Mouse (Mus musculus): ENCODE measurements around the gene Trappc3.
A peak's percentile ranks its signal among the peaks of the same experiment; 100 is the strongest.

Gene Trappc3

DNA sequence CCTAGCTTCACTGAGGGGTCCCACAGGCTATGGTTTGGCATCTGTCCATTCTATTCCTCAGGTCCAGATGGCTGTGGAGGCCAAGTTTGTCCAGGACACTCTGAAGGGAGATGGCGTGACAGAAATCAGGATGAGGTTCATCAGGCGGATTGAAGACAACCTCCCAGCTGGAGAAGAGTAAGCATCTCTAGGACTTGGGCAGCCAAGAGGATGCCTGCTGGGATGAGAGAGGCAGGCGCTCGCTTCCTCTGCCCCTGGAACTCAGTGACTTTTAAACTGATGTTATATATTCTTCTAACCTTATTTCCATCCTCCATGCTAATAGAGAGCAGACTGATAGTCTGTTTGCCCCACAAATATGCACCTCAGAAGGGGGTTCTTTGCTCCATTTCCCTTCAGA, 13.0 kb downstream of the Trappc3 start:
- ATAC-seq (ENCODE audit: insufficient number of reproducible peaks, low FRiP score, low TSS enrichment): 0 out of 2 replicates have a peak, but pooled peaks have one; percentile 22

GRCm38 (mm10) chr4:126275681-126276131, 13.6 kb downstream of the Trappc3 start:
- ATAC-seq (ENCODE audit: insufficient number of reproducible peaks, low FRiP score, low TSS enrichment): peak; percentile 29; the same call in 1 of the 2 replicates

DNA sequence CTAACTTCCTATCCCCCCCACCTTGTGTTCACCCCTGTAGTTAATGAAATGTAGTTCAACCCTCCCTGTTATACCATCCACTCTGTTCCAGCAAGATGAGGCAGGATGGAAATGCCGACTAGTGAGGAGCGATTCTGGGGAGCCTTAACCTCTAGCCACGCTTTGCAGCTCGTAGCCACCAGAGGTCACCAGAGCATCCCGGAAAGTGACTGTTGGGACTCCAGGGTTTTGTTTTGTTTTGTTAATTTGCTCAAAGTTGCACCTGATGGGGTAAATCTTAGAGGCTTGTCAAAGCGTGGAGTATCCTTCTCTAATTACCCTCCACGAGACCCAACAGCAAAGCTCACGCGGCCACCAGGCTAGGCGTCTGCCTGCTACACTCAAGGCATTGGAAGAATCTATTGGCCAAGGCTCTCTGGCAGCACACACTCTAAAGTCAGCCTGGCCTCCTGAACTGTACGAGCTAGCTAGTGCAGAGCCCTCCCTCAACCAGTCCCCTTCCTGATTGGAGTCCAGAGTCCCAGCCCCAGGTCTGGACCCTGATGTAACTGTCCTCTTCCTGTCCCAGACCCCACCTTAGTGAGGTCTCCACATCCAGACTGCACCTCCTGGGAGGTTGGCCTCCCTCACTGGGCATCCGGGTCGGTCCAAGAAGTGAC, 15.9 kb downstream of the Trappc3 start:
- no peak for ATAC-seq (ENCODE audit: insufficient number of reproducible peaks, low FRiP score, low TSS enrichment)

- no peak for ATAC-seq (ENCODE audit: insufficient number of reproducible peaks, low FRiP score, low TSS enrichment)
Observed at GRCm38 (mm10) chr4:126278565-126278915, 16.4 kb downstream of the Trappc3 start.

GRCm38 (mm10) chr4:126278961-126279360, 16.8 kb downstream of the Trappc3 start:
- ATAC-seq (ENCODE audit: insufficient number of reproducible peaks, low FRiP score, low TSS enrichment): no peak

- ATAC-seq (ENCODE audit: insufficient number of reproducible peaks, low FRiP score, low TSS enrichment): no peak
Observed at GRCm38 (mm10) chr4:126281706-126282105, 19.6 kb downstream of the Trappc3 start.

DNA sequence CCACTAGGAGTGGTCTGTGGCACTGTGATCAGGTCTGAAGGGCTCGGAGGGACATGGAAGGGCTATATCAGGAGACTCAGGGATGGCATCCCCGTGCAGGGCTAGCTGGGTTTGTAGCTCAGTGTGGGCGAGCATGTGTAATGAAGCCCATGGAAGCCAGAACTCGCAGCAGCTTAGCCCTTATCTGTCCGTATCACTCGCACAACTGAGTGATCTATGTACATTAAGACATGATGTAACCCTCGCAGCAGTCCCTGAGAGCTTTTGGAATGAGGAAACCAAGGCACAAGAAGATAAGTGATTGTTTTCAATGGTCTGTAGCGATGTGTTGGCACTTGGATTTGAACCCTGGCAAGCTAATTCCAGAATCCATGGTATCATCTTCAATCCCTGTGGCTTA, 21.5 kb downstream of the Trappc3 start:
- ATAC-seq (ENCODE audit: insufficient number of reproducible peaks, low FRiP score, low TSS enrichment): no peak

DNA sequence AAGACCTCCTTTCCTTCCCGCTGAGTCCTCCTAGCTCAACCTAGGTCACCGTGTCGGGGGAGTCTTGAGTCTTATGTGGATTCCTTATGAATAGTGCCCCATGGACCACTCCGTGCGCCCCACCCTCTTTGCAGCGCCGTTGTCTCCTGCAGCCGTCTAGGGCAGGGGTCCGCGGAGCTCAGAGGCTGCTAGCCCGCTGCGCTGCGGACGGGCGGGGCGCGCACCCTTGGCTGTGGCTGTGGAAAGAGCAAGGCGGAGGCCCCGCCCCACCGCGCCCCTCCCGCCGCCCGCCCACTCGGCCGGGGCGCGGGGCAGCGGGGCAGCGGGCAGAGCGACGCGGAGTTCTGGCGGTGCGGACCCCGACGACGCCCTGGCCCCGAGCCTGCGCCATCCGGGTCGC, 24.4 kb downstream of the Trappc3 start, which contains the start of gene Col8a2:
Gene Col8a2, plus strand, starts transcription at position 302 of the 400 bp plus-strand sequence.
- no peak for ATAC-seq (ENCODE audit: insufficient number of reproducible peaks, low FRiP score, low TSS enrichment)

GRCm38 (mm10) chr4:126287302-126287995, 25.3 kb downstream of the Trappc3 start:
- ATAC-seq (ENCODE audit: insufficient number of reproducible peaks, low FRiP score, low TSS enrichment): no peak

GRCm38 (mm10) chr4:126288085-126288666, 26.1 kb downstream of the Trappc3 start:
- ATAC-seq (ENCODE audit: insufficient number of reproducible peaks, low FRiP score, low TSS enrichment): no peak

DNA sequence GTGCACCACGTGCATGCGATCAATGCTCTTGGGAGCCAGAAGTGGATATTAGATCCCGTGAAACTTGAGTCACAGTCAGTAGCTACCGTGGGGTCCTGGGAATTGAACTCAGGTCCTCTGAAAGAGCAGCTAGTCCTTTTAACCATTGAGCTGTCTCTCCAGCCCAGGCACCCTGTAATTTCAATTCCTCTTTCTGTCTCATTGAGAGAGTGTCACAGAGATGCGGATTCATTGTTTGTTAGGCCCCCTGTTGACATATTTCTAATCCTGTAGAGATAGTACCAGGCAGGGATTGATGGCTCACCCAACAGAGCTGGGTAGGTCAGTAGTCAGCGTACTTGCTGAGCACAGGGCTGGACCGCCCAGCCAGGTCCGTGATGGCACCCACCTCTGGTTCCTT, 28.2 kb downstream of the Trappc3 start:
- ATAC-seq (ENCODE audit: insufficient number of reproducible peaks, low FRiP score, low TSS enrichment): no peak

- no peak for ATAC-seq (ENCODE audit: insufficient number of reproducible peaks, low FRiP score, low TSS enrichment)
Observed at GRCm38 (mm10) chr4:126291196-126291595, 29.1 kb downstream of the Trappc3 start.

DNA sequence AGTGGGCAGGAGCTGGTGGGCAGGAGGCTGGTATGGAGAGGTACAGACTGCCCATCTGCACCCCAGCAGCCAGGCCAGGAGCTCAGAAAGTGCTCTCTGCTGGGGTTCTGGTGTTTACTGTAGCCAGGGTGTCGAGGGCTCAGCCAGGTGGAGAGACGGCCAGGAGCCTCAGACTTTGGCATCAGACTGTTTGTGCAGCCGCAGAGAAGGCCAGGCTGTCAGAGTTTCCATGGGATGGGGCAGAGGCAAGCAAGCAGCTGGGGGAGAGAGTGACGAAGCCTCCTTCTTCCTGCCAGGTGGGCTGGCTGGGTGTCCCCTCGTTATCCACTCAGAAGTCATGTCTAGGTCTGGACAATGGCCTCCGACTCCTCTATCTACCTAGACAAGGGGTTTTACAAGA, 33.0 kb downstream of the Trappc3 start:
- no peak for ATAC-seq (ENCODE audit: insufficient number of reproducible peaks, low FRiP score, low TSS enrichment)

- ATAC-seq (ENCODE audit: insufficient number of reproducible peaks, low FRiP score, low TSS enrichment): no peak
Observed at GRCm38 (mm10) chr4:126295937-126296336, 33.8 kb downstream of the Trappc3 start.

GRCm38 (mm10) chr4:126296617-126297101, 34.5 kb downstream of the Trappc3 start:
- ATAC-seq (ENCODE audit: insufficient number of reproducible peaks, low FRiP score, low TSS enrichment): peak; percentile 61; the same call in 1 of the 2 replicates

- ATAC-seq (ENCODE audit: insufficient number of reproducible peaks, low FRiP score, low TSS enrichment): no peak
Observed at GRCm38 (mm10) chr4:126300916-126301583, 38.9 kb downstream of the Trappc3 start.

DNA sequence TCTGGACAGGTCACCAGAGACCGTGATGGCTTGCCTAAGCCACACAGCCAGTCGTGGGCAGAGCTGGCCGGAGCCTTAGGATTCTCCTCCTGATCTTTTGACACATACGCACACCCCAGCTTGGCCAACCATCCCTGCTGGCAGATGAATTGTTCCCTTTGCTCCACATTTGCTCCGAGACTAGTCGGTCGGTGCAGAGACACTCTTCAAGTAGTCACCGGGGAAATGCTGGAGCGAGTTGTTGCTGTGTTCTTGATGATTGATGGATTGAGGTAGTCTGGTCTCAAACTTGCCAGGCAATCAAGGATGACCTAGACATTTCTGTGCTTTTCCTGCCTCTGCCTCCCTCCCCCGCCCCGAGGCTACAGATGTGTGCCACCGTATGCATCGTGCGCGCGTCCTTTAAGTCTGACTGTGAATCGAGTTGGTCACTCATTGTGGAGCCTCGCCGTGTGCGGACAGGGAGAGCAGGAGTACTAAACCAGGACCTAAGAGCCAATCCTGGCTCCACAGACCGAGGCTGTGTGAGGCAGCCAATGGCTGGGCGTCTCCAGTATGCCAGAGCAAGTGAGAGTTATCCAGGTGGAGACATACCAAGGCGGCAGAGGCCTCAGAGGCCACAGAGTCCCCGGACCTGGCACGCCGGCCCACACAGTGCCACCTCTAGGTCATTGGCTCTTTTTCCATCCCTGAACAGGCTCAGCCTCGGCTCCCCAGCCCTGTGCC, 39.6 kb downstream of the Trappc3 start:
- ATAC-seq (ENCODE audit: insufficient number of reproducible peaks, low FRiP score, low TSS enrichment): peak; percentile 69

DNA sequence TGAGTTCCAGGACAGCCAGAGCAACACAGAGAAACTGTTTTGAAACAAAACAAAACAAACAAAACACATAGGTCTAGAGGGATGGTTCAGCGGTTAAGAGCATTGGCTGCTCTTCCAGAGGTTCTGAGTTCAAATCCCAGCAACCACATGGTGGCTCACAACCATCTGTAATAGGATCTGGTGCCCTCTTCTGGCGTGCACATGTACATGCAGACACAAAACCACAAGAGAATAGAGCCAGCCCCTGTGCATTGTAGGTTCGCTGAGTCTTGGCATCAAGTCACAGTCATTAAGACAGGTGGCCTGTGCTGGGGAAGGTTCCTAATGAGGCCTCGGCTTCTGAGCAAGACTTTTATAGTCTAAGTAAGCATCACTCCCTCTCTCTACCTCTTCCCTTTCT, 41.8 kb downstream of the Trappc3 start:
- no peak for ATAC-seq (ENCODE audit: insufficient number of reproducible peaks, low FRiP score, low TSS enrichment)

- no peak for ATAC-seq (ENCODE audit: insufficient number of reproducible peaks, low FRiP score, low TSS enrichment)
Observed at GRCm38 (mm10) chr4:126305428-126305827, 43.3 kb downstream of the Trappc3 start.

DNA sequence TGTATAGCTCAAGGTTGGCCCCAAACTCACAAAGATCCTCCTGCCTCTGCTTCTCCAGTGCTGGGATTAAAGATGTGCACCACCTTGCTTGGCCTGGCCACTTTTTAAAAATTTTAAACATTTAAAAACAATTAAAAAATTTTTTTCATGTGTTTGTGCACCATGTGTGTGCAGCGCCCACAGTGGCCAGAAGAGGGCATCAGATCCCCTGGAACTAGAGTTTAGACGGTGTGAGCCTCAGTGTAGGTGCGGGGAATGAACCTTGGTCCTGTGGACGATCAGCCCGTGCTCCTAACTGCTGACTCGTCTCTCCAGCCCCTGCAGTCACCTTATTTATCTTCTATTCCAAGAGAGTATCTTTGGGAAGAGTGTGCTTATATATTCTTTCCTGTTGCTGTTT, 43.9 kb downstream of the Trappc3 start:
- ATAC-seq (ENCODE audit: insufficient number of reproducible peaks, low FRiP score, low TSS enrichment): no peak
